Mouse (Mus musculus) testis, adult 2 months (tissue): ENCODE measurements around the gene Slc7a8.

Experiments used
- CTCF ChIP-seq: fragments of 200-500 bp; IDR thresholded peaks from 2 replicates; pipeline ENCODE4 v1.5.1; 2012; ENCODE audit warnings: low read depth, mild to moderate bottlenecking, inconsistent platforms, low read length, moderate library complexity; ENCODE audit not compliant: control insufficient read depth, insufficient read depth, insufficient replicate concordance
- POLR2A ChIP-seq: fragments of 200-500 bp; IDR thresholded peaks from 2 replicates; pipeline ENCODE4 v1.6.1; 2012; ENCODE audit warnings: low read depth, mild to moderate bottlenecking, inconsistent platforms, low read length, moderate library complexity; ENCODE audit not compliant: control insufficient read depth

GRCm38 (mm10) chr14:54823716-54824115 is 42.0 kb upstream of the Slc7a8 start:
- TF ChIP-seq POLR2A (no peak), CTCF (no peak)
